Mouse (Mus musculus): Measurements from ENCODE around the gene Scn5a. TPM values are rescaled to one million over a fixed set of nuclear protein-coding genes. Genes with fewer than 3 reads are reported as not detected.

The Scn5a gene
- polyA plus RNA-seq, 2 experiments: 0.02 TPM; not detected in 1

DNA sequence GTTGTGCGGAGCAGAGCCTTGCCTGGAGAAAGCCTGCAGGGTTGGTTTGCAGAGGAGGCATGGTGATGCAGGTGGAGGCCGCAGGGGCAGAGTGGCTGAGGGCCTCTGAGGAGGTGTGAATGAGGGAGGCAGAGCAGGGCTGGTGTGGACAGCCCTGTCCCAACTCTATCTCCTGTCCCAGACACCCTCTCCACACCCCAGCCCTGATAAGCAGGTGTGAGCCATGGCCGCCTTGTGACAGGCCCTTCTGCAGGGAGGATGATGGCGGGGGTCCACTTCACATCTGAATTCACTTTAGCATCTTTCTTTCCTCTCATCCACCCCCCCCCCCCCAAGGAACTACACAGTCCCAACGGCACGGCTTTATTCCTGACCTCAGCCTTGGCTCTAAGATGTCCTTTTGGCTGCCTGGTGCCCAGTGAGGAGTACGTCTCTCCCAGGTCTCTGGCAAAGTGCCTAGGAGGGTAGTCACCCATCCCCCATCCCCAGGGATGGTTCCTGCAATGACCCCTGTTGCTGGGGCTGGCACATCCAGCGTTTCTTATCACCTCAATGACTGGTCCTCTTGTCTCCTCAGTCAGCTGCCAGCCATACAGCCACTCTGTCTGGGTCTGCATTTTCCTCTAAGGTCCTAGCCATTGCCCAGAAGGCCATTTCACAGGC lies 109.0 kb downstream of the Scn5a start:
- H3K9ac ChIP-seq (replicated peaks): no peak overlapping the region
- no peak overlapping the region for H3K27ac ChIP-seq
- peaks cover 8 to 20% of the 10 kb centered on the region in 2 experiments for H3K4me1 ChIP-seq (replicated peaks; ENCODE audit: control insufficient read depth in 2 of 2, insufficient read depth in 2 of 2, low read length in 1 of 2)
- peak; percentile 62 for TF ChIP-seq EP300 (IDR thresholded peaks at IDR 0.05; ENCODE audit: low read depth)
- TF ChIP-seq CTCF (IDR thresholded peaks at IDR 0.05; ENCODE audit: low read depth): no peak
- H3K4me3 ChIP-seq (ENCODE audit: insufficient read depth in 1 of 2, low read depth in 2 of 2, low read length in 2 of 2): no peak overlapping the region
- no peaks in the 10 kb centered on the region for H3K27me3 ChIP-seq (ENCODE audit: control insufficient read depth, insufficient read depth, low read length)
- no peaks in the 10 kb centered on the region for H3K36me3 ChIP-seq (replicated peaks; ENCODE audit: control insufficient read depth, insufficient read depth, low read depth)
- peak overlapping the region; percentile 33 for H3K4me2 ChIP-seq (ENCODE audit: low read depth)
- ATAC-seq (ENCODE audit: insufficient read depth): peak; percentile 93
- no peaks in the 10 kb centered on the region for H3K9me3 ChIP-seq (ENCODE audit: control insufficient read depth, low read length)
- WGBS (ENCODE audit: insufficient replicate concordance): 51% methylated on average over 8 of the region's 8 CpGs
- peak; percentile 14 to 36 (median 28) for DNase-seq (ENCODE audit: low read depth in 3 of 3, low spot score in 3 of 3)

DNA sequence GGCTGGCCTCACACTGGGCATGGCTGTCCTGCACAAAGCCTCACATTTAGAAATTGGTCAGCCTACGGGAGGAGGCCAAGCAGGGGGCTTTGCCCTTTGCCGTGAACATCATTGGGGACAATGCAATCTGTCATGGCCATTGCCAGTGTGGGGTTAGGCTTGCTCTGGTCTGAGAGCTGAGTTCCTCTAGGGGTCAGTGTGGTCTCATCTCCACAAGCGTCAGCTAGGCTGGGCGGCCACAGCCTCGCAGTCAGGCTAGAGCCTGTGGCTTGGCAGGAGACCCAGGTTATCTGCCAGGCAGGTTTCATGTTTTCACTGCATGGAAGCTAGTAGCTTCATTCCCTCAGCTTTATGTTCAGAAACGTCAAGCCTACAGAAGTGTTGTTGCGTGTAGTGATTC lies 113.2 kb downstream of the Scn5a start:
- DNase-seq (ENCODE audit: low read depth in 3 of 3, low spot score in 3 of 3) (no peak), ATAC-seq (ENCODE audit: insufficient read depth) (no peak)

GRCm38 (mm10) chr9:119465056-119465455 lies 113.8 kb downstream of the Scn5a start:
- Histone ChIP-seq H3K9ac (replicated peaks) (no peak overlapping the region), H3K27ac (no peak overlapping the region), H3K4me1 (replicated peaks; ENCODE audit: control insufficient read depth in 2 of 2, insufficient read depth in 2 of 2, low read length in 1 of 2) (peaks cover 8 to 12% of the 10 kb centered on the region in 2 experiments), H3K9me3 (ENCODE audit: control insufficient read depth, low read length) (no peaks in the 10 kb centered on the region), H3K4me3 (ENCODE audit: insufficient read depth in 1 of 2, low read depth in 2 of 2, low read length in 2 of 2) (no peak overlapping the region), H3K36me3 (replicated peaks; ENCODE audit: control insufficient read depth, insufficient read depth, low read depth) (peaks cover 6% of the 10 kb centered on the region), H3K27me3 (ENCODE audit: control insufficient read depth, insufficient read depth, low read length) (no peaks in the 10 kb centered on the region), H3K4me2 (ENCODE audit: low read depth) (no peak overlapping the region)
- no peak for ATAC-seq (ENCODE audit: insufficient read depth)
- WGBS (ENCODE audit: insufficient replicate concordance): 85% methylated on average over 6 of the region's 6 CpGs
- no peak for DNase-seq (ENCODE audit: low read depth in 3 of 3, low spot score in 3 of 3)
- TF ChIP-seq CTCF (IDR thresholded peaks at IDR 0.05; ENCODE audit: low read depth) (no peak), EP300 (IDR thresholded peaks at IDR 0.05; ENCODE audit: low read depth) (no peak)

More for the DNA sequence above, 113.2 kb downstream of the Scn5a start:
- WGBS (ENCODE audit: insufficient replicate concordance): 83% methylated on average over 7 of the region's 7 CpGs
- H3K9me3 ChIP-seq (ENCODE audit: control insufficient read depth, low read length): no peaks in the 10 kb centered on the region
- H3K4me2 ChIP-seq (ENCODE audit: low read depth): no peak overlapping the region
- no peak overlapping the region for H3K4me3 ChIP-seq (ENCODE audit: insufficient read depth in 1 of 2, low read depth in 2 of 2, low read length in 2 of 2)
- peaks cover 6% of the 10 kb centered on the region for H3K36me3 ChIP-seq (replicated peaks; ENCODE audit: control insufficient read depth, insufficient read depth, low read depth)
- no peak overlapping the region for H3K27ac ChIP-seq
- H3K27me3 ChIP-seq (ENCODE audit: control insufficient read depth, insufficient read depth, low read length): no peaks in the 10 kb centered on the region
- H3K9ac ChIP-seq (replicated peaks): no peak overlapping the region
- peaks cover 8 to 15% of the 10 kb centered on the region in 2 experiments for H3K4me1 ChIP-seq (replicated peaks; ENCODE audit: control insufficient read depth in 2 of 2, insufficient read depth in 2 of 2, low read length in 1 of 2)
- TF ChIP-seq CTCF (IDR thresholded peaks at IDR 0.05; ENCODE audit: low read depth) (peak; percentile 42), EP300 (IDR thresholded peaks at IDR 0.05; ENCODE audit: low read depth) (no peak)

- TF ChIP-seq EP300 (IDR thresholded peaks at IDR 0.05; ENCODE audit: low read depth) (no peak), CTCF (IDR thresholded peaks at IDR 0.05; ENCODE audit: low read depth) (peak; percentile 94)
- WGBS (ENCODE audit: insufficient replicate concordance): 41% methylated on average over 8 of the region's 8 CpGs
- Histone ChIP-seq H3K27ac (no peak overlapping the region), H3K4me2 (ENCODE audit: low read depth) (no peak overlapping the region), H3K4me3 (ENCODE audit: insufficient read depth in 1 of 2, low read depth in 2 of 2, low read length in 2 of 2) (no peak overlapping the region), H3K9ac (replicated peaks) (no peak overlapping the region), H3K27me3 (ENCODE audit: control insufficient read depth, insufficient read depth, low read length) (no peaks in the 10 kb centered on the region), H3K36me3 (replicated peaks; ENCODE audit: control insufficient read depth, insufficient read depth, low read depth) (peaks cover 6% of the 10 kb centered on the region), H3K4me1 (replicated peaks; ENCODE audit: control insufficient read depth in 2 of 2, insufficient read depth in 2 of 2, low read length in 1 of 2) (no peaks in the 10 kb centered on the region), H3K9me3 (ENCODE audit: control insufficient read depth, low read length) (no peaks in the 10 kb centered on the region)
- DNase-seq (ENCODE audit: low read depth in 3 of 3, low spot score in 3 of 3) (peak in 1 of 3 experiments; percentile 26), ATAC-seq (ENCODE audit: insufficient read depth) (no peak)
These were observed 118.4 kb downstream of the Scn5a start for GRCm38 (mm10) chr9:119460410-119460809.

- Histone ChIP-seq H3K4me3 (ENCODE audit: insufficient read depth in 1 of 2, low read depth in 2 of 2, low read length in 2 of 2) (no peak overlapping the region), H3K27me3 (ENCODE audit: control insufficient read depth, insufficient read depth, low read length) (no peaks in the 10 kb centered on the region), H3K4me1 (replicated peaks; ENCODE audit: control insufficient read depth in 2 of 2, insufficient read depth in 2 of 2, low read length in 1 of 2) (no peaks in the 10 kb centered on the region), H3K4me2 (ENCODE audit: low read depth) (no peak overlapping the region), H3K36me3 (replicated peaks; ENCODE audit: control insufficient read depth, insufficient read depth, low read depth) (peaks cover 4% of the 10 kb centered on the region; the same call in 1 of the 2 replicates), H3K9me3 (ENCODE audit: control insufficient read depth, low read length) (no peaks in the 10 kb centered on the region), H3K27ac (no peak overlapping the region), H3K9ac (replicated peaks) (no peak overlapping the region)
- TF ChIP-seq EP300 (IDR thresholded peaks at IDR 0.05; ENCODE audit: low read depth) (no peak), CTCF (IDR thresholded peaks at IDR 0.05; ENCODE audit: low read depth) (no peak)
- ATAC-seq (ENCODE audit: insufficient read depth) (no peak), DNase-seq (ENCODE audit: low read depth in 3 of 3, low spot score in 3 of 3) (no peak)
- 78% methylated on average over 14 of the region's 14 CpGs for WGBS (ENCODE audit: insufficient replicate concordance)
These were observed 121.7 kb downstream of the Scn5a start for GRCm38 (mm10) chr9:119457122-119457521.

All from liver, embryonic 14.5 days (tissue).